1 mouse cellular context compared by ENCODE assay signal in genomic region chr9:21152715-21153114, GRCm38 (mm10).
TF ChIP-seq lines count a peak whose summit lies in the region.

No protein-coding gene starts in this region.

TF ChIP-seq in CH12.LX, 34 proteins besides CTCF, POLR2A, EP300 and RAD21 (continued from another document):
- TF ChIP-seq PAX5 (IDR thresholded peaks at IDR 0.05; ENCODE audit: low read length) (no peak), UBTF (IDR thresholded peaks at IDR 0.05; ENCODE audit: low read depth, low read length) (no peak), ELF1 (IDR thresholded peaks at IDR 0.05; ENCODE audit: low read depth, low read length) (0 out of 2 replicates have a peak, but pooled peaks have one; percentile 11), ZNF384 (IDR thresholded peaks at IDR 0.05; ENCODE audit: low read depth, low read length) (no peak), USF1 (IDR thresholded peaks at IDR 0.05; ENCODE audit: low read depth, low read length) (no peak), MXI1 (IDR thresholded peaks at IDR 0.05; ENCODE audit: low read depth, low read length) (no peak; the same call in 1 of the 2 replicates), IRF4 (IDR thresholded peaks at IDR 0.05; ENCODE audit: low read depth, low read length) (no peak), MEF2A (IDR thresholded peaks at IDR 0.05; ENCODE audit: borderline replicate concordance, low read depth, low read length) (peak; percentile 36; the same call in 1 of the 2 replicates), MAZ (IDR thresholded peaks at IDR 0.05; ENCODE audit: low read depth, low read length) (no peak), MAFK (IDR thresholded peaks at IDR 0.05; ENCODE audit: insufficient replicate concordance, low read length) (no peak)
